In the genomic region with DNA sequence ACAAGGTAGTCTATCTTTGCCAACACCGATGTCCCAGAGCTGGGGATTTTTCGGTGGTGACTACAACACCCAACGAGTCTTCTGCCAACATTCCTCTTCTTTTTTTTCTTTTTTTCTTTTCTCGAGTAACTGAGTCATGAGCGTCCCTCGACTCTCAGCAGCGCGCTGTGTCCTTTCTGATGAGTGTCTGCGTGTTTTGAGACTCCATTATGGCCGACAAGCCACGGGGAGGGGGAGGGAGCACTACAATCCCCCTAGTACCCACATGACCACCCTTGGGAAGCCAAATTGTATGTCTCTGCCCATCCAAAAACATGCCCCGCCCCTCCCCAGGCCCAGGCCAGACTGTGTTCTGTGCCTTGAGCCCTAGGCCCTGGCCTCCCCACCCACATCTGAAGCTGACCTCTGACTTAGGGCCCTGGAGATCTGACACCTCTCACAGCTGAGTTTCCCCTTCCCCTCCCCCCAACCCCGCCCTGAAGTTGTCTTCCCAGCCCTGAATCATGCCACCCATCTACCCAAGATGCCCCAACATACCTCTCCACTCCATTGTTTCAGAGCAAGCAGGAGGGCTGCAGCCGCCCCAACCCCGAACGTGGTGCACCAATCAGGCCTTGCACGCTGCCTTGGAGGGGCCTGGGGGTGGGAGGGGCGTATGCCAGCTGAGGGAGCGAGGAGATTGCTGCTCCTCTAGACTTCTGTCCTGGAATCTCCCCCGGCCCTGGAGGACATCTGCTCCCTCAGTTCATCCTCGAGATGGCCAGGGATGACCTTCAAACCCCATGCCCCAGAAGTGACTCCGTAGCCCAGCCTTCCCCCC, we compare ENCODE assay signal across 12 mouse cellular contexts. TPM values are rescaled to one million over a fixed set of nuclear protein-coding genes. Genes with fewer than 3 reads are reported as not detected.
DNase-seq lines count a peak whose midpoint lies in the region; ATAC-seq lines count a peak whose summit lies in the region.
"Had no signal": no experiment of that assay in that cellular context is flagged by ENCODE, and none has a peak within 500 bp of the region (broad histone marks: within the 10 kb centered on the region; RNA-seq: fewer than 3 reads in every experiment).

No protein-coding gene starts in this region.

- peaks cover 70% of the 10 kb centered on the region for H3K27me3 ChIP-seq in heart, embryonic 13.5 days (replicated peaks)
- peaks cover 10% of the 10 kb centered on the region; the same call in 1 of the 2 replicates for H3K27me3 ChIP-seq in hindbrain, embryonic 13.5 days

- ATAC-seq in heart, embryonic 13.5 days (ENCODE audit: extremely low read depth, insufficient number of reproducible peaks, low FRiP score, low TSS enrichment) = no peak
- peak; percentile 40 for ATAC-seq in hindbrain, embryonic 13.5 days (ENCODE audit: low FRiP score)

- no peak overlapping the region for H3K4me3 ChIP-seq in heart, embryonic 13.5 days
- H3K4me3 ChIP-seq in hindbrain, embryonic 13.5 days = no peak overlapping the region
- H3K4me3 ChIP-seq: erythroblast, embryonic 14.5 days; heart, adult 2 months had no signal

- H3K9ac ChIP-seq in heart, embryonic 13.5 days = 0 out of 2 replicates have a peak overlapping the region, but pooled peaks have one; percentile 28
- H3K9ac ChIP-seq in hindbrain, embryonic 13.5 days = 0 out of 2 replicates have a peak overlapping the region, but pooled peaks have one; percentile 29

- 35% methylated on average over 22 of the region's 22 CpGs for WGBS in heart, embryonic 13.5 days
- 26% methylated on average over 22 of the region's 22 CpGs for WGBS in hindbrain, embryonic 13.5 days

- peaks cover 12% of the 10 kb centered on the region; the same call in 1 of the 2 replicates for H3K4me1 ChIP-seq in heart, embryonic 13.5 days
- H3K4me1 ChIP-seq in hindbrain, embryonic 13.5 days (replicated peaks) = peaks cover 13% of the 10 kb centered on the region

- intact Hi-C loops in heart, postnatal 25 days (cut with DNase I) = no loop called here

- H3K4me2 ChIP-seq in heart, embryonic 13.5 days = no peak overlapping the region
- peak overlapping the region; percentile 6; the same call in 1 of the 2 replicates for H3K4me2 ChIP-seq in hindbrain, embryonic 13.5 days

- no peaks in the 10 kb centered on the region for H3K9me3 ChIP-seq in heart, embryonic 13.5 days
- no peaks in the 10 kb centered on the region for H3K9me3 ChIP-seq in hindbrain, embryonic 13.5 days

- 0 out of 2 replicates have a peak, but pooled peaks cover 2% of the 10 kb centered on the region for H3K36me3 ChIP-seq in heart, embryonic 13.5 days
- peaks cover 28% of the 10 kb centered on the region for H3K36me3 ChIP-seq in hindbrain, embryonic 13.5 days

- DNase-seq in heart, postnatal 25 days (ENCODE audit: low spot score) = no peak
- peak; percentile 33 for DNase-seq in embryo, embryonic 10.5 days (ENCODE audit: low spot score)
- peak; percentile 30 for DNase-seq in neural tube, embryonic 10.5 days (ENCODE audit: extremely low spot score, low spot score)
- DNase-seq in adrenal gland, postnatal 14 days = no peak
- no peak for DNase-seq in urinary bladder, adult 18-20 months (ENCODE audit: low spot score in 2 of 2)
- no peak for DNase-seq in adrenal gland, postnatal 10 days
- DNase-seq: heart, adult 2 months; kidney, adult 18-20 months; thymus, adult 2 months had no signal

- H3K27ac ChIP-seq in heart, embryonic 13.5 days (replicated peaks) = no peak overlapping the region
- H3K27ac ChIP-seq in hindbrain, embryonic 13.5 days = no peak overlapping the region
- H3K27ac ChIP-seq: heart, adult 2 months had no signal

RNA-seq across cellular contexts. Expression of gene Ier2, which starts 46.8 kb away (rescaled TPM):
- polyA plus RNA-seq in heart, embryonic 13.5 days (2015; fragmentation: Nextera tagmentation; extraction: Ambion mirVana) = 43.0 and 44.8 TPM in 2 replicates
- 10 to 100 TPM; 14.3 to 18.3 TPM for total RNA-seq in heart, postnatal 25 days (2021)
- 26.1 and 32.2 TPM in 2 replicates for polyA plus RNA-seq in hindbrain, embryonic 13.5 days (2015; fragmentation: Nextera tagmentation; extraction: Ambion mirVana)
- total RNA-seq in adrenal gland, postnatal 14 days (2021) = 45.5 and 55.7 TPM in 2 replicates
- 10 to 100 TPM; 33.3 to 63.4 TPM for total RNA-seq in adrenal gland, postnatal 10 days (2021)

Comparison
In these comparisons a context has a peak if more than half of its experiments do, and no peak if none do; other contexts are left out.
1. DNase-seq: peak in embryo, embryonic 10.5 days (single experiment) and neural tube, embryonic 10.5 days (single experiment); none in heart, postnatal 25 days (single experiment), adrenal gland, postnatal 14 days (single experiment), urinary bladder, adult 18-20 months (0 of 2) and adrenal gland, postnatal 10 days (single experiment).